Mouse (Mus musculus) forelimb bud, embryonic 11.5 days (tissue): ENCODE results near the gene Ccl1.
A peak's percentile ranks its signal among the peaks of the same experiment; 100 is the strongest.

Experiments
- DNase-seq: peaks from one replicate; pipeline ENCODE4 v3.0.0-alpha.2; 2012; ENCODE audit warnings: low read depth, low spot score

The Ccl1 gene

GRCm38 (mm10) chr11:82205221-82205620 is 100.3 kb downstream of the Ccl1 start:
- DNase-seq, result no peak

DNA sequence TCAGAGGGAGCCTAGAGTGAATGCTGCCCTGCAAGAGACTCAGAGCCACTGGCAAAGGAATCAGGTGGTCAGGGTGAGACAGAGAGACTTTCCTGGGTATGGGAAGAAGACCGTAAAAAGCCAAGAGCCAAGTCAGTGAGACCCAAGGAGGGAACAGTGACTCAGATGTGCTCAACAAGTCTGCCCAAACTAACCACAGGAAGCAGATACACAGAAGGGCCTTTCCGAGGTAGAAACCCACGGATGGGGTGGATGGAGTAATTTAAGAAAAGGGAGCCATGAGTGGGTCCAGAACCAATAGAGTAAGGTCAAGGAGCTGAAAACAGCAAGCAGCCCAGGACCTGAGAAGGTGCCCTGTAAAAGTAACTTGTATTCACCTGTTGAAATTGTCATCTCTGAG is 101.8 kb downstream of the Ccl1 start:
- no peak for DNase-seq

DNA sequence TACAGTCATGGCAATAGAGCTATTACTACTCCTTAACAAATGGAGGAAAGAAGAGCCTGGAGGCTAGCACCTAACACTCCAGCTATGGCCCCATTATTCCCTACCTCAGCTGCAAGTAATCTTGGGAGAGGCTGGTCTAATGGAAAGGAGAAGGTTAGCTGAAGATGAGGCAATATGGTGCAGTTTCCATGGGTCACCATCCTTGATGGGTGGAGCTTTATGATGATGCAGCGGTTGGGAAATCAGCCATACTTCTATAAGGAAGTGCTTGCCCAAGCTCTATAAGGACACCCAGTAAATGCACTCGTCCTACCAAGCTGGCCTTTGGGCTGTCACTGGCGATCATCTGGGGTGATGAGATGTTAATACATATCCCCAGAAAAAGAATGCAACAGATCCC is 107.7 kb downstream of the Ccl1 start:
- no peak for DNase-seq

GRCm38 (mm10) chr11:82194980-82195379 is 110.5 kb downstream of the Ccl1 start:
- no peak for DNase-seq

- DNase-seq, result no peak
Observed at GRCm38 (mm10) chr11:82193826-82194225, 111.7 kb downstream of the Ccl1 start.

DNA sequence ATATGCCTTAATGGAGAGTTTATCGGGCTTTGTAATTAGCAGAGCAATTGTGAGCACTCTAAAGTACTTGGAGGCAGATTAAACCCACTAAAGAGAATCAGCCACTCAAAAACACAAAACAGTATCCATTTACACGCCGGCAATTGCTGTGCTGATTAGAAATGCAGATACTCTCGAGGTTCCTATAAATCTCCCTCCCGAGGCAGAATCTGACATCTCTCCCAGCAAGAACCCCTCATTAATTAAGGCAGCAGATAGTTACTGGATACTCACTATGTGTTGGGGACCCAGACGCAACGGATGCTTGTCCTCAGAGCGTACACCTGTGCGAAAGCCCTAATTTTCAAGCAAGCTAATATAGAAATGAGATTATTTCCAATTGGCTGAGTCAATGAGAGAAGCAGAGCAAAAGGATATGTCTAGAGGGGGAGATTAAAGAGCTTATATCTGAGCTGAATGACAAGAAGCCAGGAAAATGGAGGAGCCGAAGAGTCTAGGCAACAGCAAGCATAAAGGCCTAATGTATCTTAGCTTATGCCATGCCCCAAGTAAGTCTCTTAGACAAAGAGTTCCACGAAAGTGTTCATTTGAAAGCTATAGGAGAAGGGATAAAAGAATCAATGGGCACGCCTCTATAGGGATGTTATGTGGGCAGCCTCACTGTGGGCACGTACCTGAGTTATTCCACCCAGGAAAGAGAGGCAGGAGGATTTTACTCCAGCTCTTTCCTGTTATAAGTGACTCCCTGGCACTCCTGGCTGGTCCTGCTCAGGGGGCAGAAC is 115.5 kb downstream of the Ccl1 start:
- DNase-seq, result no peak

GRCm38 (mm10) chr11:82185684-82186083 is 119.8 kb downstream of the Ccl1 start:
- DNase-seq, result no peak

DNA sequence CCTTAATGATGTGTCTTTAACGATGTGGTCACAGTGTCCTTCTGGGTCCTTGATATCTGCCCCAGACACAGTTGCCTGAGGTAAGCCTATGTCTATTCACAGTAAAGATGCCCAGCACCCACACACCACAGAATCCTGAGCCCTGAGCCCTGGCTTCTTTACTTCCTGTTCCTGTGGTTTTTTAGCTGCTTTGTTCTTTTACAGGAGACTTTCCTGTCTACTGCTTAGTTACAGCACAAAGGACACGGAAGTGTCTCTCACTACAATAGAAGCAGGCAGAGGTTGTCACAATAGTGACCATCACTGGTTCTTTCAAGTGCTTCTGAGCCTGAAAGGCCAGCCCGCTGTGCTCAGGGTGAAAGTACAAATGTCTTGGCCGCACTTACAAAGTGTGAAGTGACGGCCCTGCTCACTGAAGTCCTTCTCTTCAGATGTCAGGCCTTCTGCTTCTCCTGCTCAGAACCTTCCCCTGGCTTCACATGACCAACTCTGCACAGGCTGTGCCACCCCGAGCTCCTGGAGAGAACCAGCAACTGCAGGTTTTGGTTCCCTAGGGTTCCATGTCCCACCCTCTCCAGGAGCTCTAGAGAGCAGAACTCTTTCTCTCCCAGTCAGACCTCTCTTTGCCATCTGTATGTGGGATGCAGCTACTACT is 122.1 kb downstream of the Ccl1 start:
- no peak for DNase-seq

DNA sequence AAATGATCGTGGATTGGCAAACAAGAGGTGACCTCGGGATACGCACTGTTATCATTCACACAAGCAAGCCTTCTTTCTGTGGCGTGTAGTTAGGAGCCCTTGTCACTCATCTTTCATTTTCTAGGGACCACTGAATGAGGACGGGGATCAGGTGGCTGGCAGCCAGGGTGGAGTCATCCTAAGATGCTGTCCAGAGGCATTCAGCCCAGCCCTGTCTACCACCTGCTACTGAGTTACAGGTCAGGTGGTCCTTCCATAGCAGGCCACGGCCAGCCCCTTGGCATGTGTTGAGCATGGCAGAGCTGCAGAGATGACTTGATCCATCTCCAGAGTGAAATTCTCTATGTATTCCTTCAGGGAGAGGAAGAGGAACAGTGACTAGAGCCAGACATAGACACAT is 123.1 kb downstream of the Ccl1 start:
- DNase-seq, result no peak

GRCm38 (mm10) chr11:82181331-82181730 is 124.2 kb downstream of the Ccl1 start:
- no peak for DNase-seq

- no peak for DNase-seq
Observed at GRCm38 (mm10) chr11:82178161-82178560, 127.3 kb downstream of the Ccl1 start.

- peak; percentile 74 for DNase-seq
Observed at GRCm38 (mm10) chr11:82177711-82178110, 127.8 kb downstream of the Ccl1 start.

DNA sequence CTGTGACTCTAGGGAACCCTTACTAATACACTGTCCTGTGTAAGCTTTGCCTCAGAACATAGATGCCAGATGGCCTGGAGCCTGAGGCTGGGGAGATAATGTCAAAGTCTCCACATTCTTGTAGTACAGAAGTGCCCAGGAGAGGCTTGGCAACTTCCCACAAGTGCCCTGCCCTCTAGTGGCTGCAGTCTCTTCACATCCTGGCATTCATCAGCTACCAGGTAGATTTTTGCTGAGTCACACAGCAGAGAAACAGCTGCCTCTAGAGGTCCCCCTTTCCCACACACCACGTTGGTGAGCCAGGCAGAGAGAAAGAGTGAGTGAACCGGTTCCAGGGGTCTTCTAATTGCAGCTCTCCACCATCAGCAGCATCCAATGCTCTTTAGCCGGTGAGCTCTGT is 130.7 kb downstream of the Ccl1 start:
- peak; percentile 72 for DNase-seq

DNA sequence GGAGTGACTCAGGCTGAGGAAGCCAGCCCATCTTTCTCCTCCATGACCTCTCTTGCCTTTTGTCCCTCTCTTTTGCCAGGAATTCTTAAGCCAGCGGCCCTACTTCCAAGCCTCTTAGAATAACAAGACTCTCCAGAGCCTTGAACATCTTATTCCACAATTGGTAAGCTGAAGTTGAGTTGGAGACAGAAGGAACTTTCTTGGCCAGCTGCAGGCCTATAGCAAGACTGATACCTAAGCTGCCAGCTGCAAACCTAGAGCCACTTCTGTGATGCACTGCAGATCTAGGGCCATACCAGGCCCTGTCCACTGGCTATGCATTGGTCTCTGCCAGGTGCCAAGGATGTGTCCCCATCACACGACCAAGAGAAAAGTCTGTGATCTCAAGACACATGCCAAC is 132.0 kb downstream of the Ccl1 start:
- no peak for DNase-seq

DNA sequence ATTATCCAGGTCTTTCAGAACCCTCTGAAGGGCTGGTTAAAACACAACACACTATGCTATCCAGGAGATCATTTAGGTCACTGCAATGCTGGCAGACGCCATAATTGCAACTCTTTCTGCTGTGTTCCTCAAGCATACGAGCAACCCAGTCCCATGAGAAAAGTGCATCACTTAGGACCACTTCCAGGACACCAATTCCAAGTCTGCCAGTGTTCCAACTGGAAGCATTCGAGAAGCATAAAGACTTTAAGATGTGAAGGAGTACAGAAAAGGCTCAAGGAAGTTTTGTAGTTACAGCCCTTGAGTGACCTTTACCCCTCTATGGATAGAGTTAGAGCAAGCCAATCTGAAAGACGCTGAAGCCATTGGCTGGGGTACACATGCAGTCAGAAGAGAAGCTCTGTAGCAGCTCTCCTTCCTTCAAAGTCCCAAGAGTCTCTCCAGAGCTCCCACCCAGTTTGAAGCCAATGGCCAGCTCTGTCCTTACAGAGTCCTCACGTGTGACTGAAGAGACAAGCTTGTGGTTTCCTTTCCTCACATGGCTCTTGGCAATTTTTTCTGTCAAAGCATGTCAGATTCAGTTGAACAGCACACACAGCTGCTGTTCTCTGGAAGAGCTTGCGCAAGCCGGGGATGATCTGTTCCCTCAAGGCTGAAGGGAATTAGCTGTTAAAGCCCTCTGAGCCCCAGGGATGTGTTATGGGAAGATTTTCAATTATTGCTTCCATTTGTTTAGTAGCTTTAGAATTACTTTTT is 134.0 kb downstream of the Ccl1 start:
- DNase-seq, result no peak

GRCm38 (mm10) chr11:82169456-82169855 is 136.0 kb downstream of the Ccl1 start:
- no peak for DNase-seq

- DNase-seq, result no peak
Observed at GRCm38 (mm10) chr11:82168308-82168707, 137.2 kb downstream of the Ccl1 start.

DNA sequence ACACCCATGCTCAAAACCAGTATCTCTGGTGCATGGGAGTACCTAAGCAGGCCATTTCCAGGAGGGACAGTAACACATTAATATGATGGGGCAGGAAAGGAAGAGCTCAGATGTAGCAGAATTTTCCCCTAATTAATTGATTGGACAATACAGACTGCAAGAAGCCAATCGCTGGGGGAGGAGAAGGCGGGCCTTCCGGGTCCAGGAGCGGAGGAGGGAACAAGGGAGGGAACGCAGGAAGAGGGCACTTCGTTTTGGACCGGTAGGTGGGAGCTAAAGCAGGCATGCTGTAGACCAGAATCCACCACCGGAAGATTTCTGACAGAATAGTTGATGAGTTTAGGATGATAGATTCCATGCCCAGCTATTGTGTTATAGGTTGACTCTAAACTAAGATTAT is 142.2 kb downstream of the Ccl1 start:
- DNase-seq, result no peak

- DNase-seq, result peak; percentile 55
Observed at GRCm38 (mm10) chr11:82159126-82159525, 146.4 kb downstream of the Ccl1 start.

- DNase-seq, result peak; percentile 44
Observed at GRCm38 (mm10) chr11:82139492-82140094, 165.9 kb downstream of the Ccl1 start.

DNA sequence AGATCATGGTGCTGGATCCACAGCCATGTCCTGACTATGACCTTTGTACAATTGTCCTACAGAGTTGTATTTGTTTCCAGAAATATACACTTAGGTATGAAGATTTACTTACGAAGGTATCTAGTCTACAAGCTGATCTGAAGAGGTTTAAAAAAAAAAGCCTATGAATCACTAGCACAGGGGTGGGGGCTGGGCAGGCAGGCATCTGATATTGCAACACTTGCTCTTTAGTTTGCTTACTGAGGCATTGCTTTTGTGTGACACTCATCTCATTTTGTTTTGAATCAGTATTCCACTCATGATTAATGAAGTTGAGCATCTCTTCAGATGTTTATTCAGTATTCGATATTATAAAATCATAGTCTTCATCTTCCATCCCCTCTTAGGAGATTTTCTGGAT is 169.3 kb downstream of the Ccl1 start:
- no peak for DNase-seq

GRCm38 (mm10) chr11:82132977-82133376 is 172.5 kb downstream of the Ccl1 start:
- DNase-seq, result no peak
